Mouse (Mus musculus) liver, adult 2 months (tissue): ENCODE results near the gene Efnb1.

ENCODE experiments used
- CTCF ChIP-seq: fragments of 200-500 bp; IDR thresholded peaks from 2 replicates; pipeline ENCODE4 v1.5.1; 2011; ENCODE audit warnings: low read depth, low read length, control low read depth
- POLR2A ChIP-seq: fragments of 200-500 bp; IDR thresholded peaks from 2 replicates; pipeline ENCODE4 v1.6.1; 2011; ENCODE audit warnings: low read length, control low read depth; ENCODE audit not compliant: insufficient read depth; ENCODE audit errors: extremely low read depth

DNA sequence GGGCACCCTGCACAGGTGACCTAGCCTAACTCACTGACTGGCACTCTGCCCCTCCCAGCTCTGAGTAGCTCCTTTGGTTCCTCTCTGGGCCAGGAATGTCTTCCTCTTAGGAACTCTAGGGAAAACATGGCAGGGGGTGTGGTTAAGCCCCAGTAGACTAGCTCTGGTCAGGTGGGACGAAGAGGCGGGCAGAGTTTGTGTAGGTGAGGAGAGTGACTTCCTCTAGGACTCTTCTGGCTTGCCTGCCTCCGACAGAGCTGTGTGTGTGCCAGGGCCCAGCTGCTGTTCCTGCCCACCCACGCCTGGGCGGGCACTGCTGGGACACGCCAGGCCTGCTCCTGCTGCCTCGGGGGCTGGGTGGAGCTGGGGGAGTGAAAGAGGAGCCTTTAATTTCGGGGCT is 5.1 kb downstream of the Efnb1 start:
- no peak for TF ChIP-seq CTCF
- TF ChIP-seq POLR2A: no peak
